Mouse (Mus musculus) midbrain, embryonic 10.5 days (tissue): Measurements from ENCODE around the gene Dmrt2. TPM values are rescaled to one million over a fixed set of nuclear protein-coding genes. Genes with fewer than 3 reads are reported as not detected.

Experiments
- DNase-seq: peaks from one replicate; pipeline ENCODE4 v3.0.0-alpha.2; 2017; ENCODE audit warnings: low spot score
- H3K27ac ChIP-seq: fragments of 300-500 bp; sonication (generic); replicated peaks from 2 replicates; pipeline ENCODE4 v1.5.1; 2016; ENCODE audit warnings: mild to moderate bottlenecking
- H3K27me3 ChIP-seq: fragments of 300-500 bp; sonication (generic); 2 replicates; pipeline ENCODE4 v1.6.1; 2016; ENCODE audit warnings: low read depth, mild to moderate bottlenecking; ENCODE audit not compliant: poor library complexity, severe bottlenecking
- H3K36me3 ChIP-seq: fragments of 300-500 bp; sonication (generic); 2 replicates; pipeline ENCODE4 v1.6.1; 2016; ENCODE audit warnings: mild to moderate bottlenecking, moderate library complexity
- H3K4me1 ChIP-seq: fragments of 300-500 bp; sonication (generic); 2 replicates; pipeline ENCODE4 v1.6.1; 2016
- H3K4me3 ChIP-seq: fragments of 300-500 bp; sonication (generic); 2 replicates; pipeline ENCODE4 v1.5.1; 2016; ENCODE audit warnings: mild to moderate bottlenecking, moderate library complexity
- H3K9me3 ChIP-seq: fragments of 300-500 bp; sonication (generic); replicated peaks from 2 replicates; pipeline ENCODE4 v1.6.1; 2016; ENCODE audit warnings: mild to moderate bottlenecking
- WGBS: fragments of 180-500 bp; shearing (Covaris S2); methylation state at CpG from one replicate; pipeline ENCODE4 v1.1.7; 2016; 5-methylcytosine and 5-hydroxymethylcytosine counted together
- polyA plus RNA-seq: library from polyadenylated mRNA; unstranded; fragments of >200 nt; fragmentation: Nextera tagmentation; extraction: Ambion mirVana; gene quantifications from 2 replicates; pipeline ENCODE4 v1.2.1, GENCODE M21; 2016

The Dmrt2 gene
- polyA plus RNA-seq, 1 experiment from 2014 or later, result 0.16 TPM

DNA sequence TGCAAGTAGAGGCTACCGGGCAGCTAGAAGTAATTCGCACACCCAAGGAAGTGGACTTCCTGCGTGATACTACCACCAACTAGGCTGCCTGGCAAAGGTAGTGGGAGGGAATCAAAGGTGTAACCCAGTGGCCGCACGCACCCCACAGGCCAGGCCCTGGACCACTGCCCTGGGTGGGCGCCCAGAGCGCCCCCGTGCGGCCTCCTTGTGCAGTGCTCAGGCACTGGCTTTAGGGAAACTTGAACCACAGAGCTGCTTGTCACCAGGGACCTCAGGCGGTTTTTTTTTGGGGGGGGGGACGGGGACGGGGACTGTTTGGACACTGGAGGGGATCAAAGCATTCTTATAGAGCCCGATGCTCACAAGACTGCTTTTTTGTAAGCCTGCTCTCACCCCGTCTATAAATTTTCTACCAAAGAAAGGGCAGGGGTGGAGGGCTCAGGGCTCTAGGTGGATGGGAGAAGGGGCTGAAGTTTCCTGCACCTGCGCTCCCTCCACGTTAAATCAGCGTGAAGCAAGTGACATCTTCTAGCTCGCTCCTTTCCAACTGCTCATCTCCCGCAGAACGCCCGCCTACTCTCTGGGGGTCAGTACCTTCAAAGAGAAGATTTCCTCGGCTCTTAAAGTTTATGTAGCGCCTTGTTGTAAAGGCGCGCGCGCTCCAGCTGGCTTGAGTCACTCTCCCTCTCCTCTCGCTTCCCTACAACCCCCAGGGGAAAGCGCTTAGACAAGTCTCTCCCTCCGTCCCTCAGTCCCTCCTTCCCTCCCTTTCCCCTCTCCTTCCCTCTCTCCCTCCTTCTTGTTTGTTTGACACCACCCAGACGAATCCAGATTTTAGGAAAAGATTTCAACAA lies 6.5 kb upstream of the Dmrt2 start:
- Histone ChIP-seq H3K4me1 (peaks cover 12% of the 10 kb centered on the region), H3K27ac (no peak overlapping the region), H3K36me3 (no peaks in the 10 kb centered on the region), H3K4me3 (peak overlapping the region; percentile 40), H3K27me3 (peaks cover 73% of the 10 kb centered on the region), H3K9me3 (no peaks in the 10 kb centered on the region)
- DNase-seq, result peak; percentile 53
- 1% methylated on average over 31 of the region's 31 CpGs for WGBS

DNA sequence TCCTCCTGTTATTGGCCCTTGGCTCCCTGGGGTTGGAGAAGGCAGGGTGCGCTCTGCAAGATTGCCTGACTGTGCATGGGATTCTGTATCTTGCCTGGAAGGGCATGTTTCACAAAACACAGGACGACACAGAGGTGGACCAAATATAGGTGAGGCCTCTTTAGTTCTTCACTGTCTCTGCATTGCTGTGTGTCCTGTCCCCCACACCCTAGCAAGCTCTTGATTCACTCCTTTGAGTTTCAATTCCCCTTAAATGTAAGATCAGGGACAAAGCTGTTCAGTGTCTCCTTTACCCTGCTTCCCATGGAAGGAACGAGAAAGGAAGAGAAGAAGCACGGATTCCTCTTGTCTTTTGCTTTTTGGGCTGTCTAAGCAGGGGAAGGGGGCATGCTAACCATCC lies 4.4 kb upstream of the Dmrt2 start:
- no peak overlapping the region for H3K4me3 ChIP-seq
- H3K4me1 ChIP-seq, result peaks cover 26% of the 10 kb centered on the region
- H3K27me3 ChIP-seq, result peaks cover 94% of the 10 kb centered on the region
- H3K9me3 ChIP-seq, result no peaks in the 10 kb centered on the region
- 14% methylated on average over 4 of the region's 4 CpGs for WGBS
- H3K36me3 ChIP-seq, result no peaks in the 10 kb centered on the region
- no peak for DNase-seq
- no peak overlapping the region for H3K27ac ChIP-seq

DNA sequence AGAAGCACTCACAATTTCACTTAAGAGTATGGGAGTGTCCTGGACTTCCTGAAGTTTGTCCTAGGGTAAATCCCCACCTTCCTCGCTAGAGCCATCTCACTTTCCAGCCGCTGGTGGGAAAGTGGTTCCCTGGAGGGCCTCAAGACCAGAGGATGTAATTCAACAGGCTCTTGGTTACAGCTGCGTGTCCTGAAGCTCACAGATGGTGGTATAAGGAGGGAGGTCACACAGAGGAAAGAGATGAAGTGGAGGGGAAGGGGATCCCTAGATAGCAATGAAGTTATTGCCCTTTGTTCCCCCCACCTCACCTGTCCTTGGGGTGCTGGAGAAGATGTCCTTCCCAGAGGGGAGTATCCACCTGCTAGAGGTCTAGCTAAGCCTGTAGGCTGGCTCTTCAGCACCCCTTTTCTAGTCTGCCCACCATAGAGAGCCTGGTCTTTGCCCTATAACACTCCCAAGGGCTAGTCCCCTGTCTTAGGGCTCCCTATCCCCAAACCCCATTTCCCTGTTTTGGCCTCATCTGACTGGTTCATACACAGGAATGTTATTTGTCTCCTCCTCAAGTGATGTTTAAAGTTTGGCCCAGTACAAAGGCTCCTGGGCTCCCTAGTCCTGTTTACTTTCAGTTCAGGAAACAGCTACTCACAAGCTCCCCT lies 2.5 kb upstream of the Dmrt2 start:
- H3K36me3 ChIP-seq, result no peaks in the 10 kb centered on the region
- no peaks in the 10 kb centered on the region for H3K9me3 ChIP-seq
- 2% methylated on average over 3 of the region's 3 CpGs for WGBS
- peaks cover 100% of the 10 kb centered on the region for H3K27me3 ChIP-seq
- no peak overlapping the region for H3K4me3 ChIP-seq
- H3K27ac ChIP-seq, result no peak overlapping the region
- H3K4me1 ChIP-seq, result peaks cover 42% of the 10 kb centered on the region
- DNase-seq, result no peak

DNA sequence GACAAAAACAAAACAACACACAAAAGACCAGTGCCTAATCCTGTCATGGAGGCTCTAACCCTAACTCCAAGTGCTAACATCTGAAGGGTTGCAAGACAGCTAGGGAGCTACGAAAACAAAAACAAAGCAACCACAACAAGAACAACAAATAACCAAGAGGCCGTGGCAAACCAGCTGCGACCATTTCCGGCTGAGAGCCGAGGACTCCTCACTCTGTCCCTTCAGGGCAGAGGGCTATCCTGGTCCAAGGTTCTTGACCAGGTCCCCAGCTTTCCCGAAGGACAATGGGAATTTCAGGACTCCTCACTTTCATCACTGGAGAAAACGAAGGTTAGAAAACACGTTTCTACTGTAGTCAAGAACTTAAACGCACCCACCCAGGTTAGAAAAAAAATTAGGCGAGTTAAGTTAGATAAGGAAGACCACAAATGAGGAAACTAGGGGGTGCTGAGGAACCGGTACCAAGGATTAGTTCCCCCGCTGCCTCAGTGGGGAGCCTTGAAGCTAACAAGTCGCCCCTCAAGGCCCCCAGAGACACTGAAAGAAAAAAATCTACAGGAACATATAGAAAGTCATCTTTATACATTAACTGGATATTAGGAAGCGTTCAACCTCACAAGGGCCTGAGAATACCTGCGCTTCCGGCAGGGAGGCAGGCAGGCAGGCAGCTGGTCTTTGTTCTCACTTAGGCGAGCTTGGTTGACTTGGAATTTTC lies 1.5 kb upstream of the Dmrt2 start:
- Histone ChIP-seq H3K27ac (no peak overlapping the region), H3K4me1 (peaks cover 39% of the 10 kb centered on the region), H3K36me3 (no peaks in the 10 kb centered on the region), H3K4me3 (no peak overlapping the region), H3K27me3 (peaks cover 100% of the 10 kb centered on the region), H3K9me3 (no peaks in the 10 kb centered on the region)
- under 1% methylated on average over 17 of the region's 17 CpGs for WGBS
- DNase-seq, result peak; percentile 37

DNA sequence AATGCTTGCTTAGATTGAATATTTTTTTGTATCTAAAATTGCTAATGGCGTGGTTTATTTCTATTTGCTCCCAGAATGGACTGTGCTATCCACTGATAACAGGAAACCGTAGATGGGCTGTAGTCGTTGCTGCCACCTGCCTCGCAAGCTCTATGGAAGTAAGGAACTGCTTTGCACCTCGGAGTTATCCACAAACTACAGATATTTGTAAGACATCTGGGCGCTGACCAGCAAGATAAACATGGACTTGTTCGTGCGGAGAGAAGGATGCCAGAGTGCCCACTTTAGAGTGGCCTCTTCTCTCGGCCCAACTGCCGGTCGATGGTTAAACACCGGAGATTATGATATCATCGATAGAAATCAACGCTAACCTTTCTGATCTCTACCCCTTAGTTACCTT lies 530 bp upstream of the Dmrt2 start:
- under 1% methylated on average over 14 of the region's 14 CpGs for WGBS
- no peak for DNase-seq
- no peaks in the 10 kb centered on the region for H3K9me3 ChIP-seq
- no peak overlapping the region for H3K27ac ChIP-seq
- peaks cover 40% of the 10 kb centered on the region for H3K4me1 ChIP-seq
- peak overlapping the region; percentile 60 for H3K4me3 ChIP-seq
- H3K27me3 ChIP-seq, result peaks cover 100% of the 10 kb centered on the region
- no peaks in the 10 kb centered on the region for H3K36me3 ChIP-seq

DNA sequence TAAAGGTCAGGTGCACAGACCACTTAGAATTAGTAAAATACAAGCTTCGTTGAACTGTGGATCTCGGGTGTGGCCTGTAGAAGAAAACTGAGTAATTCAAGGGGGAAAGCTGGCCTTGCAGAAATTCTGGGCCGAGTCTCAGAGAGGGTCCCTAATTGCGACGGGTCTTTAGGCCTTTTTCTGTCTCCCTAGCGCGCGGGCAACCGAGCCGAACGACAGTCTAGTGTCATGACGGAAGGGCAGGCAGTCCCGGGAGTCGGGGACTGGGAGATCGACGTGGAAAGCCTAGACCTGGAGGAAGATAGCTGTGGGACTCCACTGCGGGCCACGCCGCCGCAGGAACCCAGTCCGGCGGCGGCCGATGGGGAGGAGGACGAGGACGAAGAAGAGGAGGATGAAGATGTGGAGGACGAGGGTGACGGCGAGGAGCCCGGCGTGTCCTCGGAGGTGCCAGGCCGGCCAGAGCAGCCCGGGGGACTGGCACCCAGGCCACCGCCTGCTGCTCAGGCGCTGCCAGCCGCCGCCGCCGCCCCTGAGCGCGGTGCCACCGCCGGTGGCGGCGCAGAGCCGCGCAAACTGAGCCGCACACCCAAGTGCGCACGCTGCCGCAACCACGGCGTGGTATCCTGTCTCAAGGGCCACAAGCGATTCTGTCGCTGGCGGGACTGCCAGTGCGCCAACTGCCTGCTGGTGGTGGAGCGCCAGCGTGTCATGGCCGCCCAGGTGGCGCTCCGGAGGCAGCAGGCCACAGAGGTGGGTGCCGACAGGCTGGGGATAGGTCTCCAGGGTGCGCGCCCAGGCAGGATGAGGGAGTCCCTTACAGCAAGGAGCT lies 1.2 kb downstream of the Dmrt2 start:
- Histone ChIP-seq H3K4me3 (peak overlapping the region; percentile 60), H3K36me3 (no peaks in the 10 kb centered on the region), H3K9me3 (no peaks in the 10 kb centered on the region), H3K4me1 (peaks cover 42% of the 10 kb centered on the region), H3K27me3 (peaks cover 100% of the 10 kb centered on the region), H3K27ac (no peak overlapping the region)
- DNase-seq, result peak; percentile 61
- WGBS, result under 1% methylated on average over 65 of the region's 66 CpGs

DNA sequence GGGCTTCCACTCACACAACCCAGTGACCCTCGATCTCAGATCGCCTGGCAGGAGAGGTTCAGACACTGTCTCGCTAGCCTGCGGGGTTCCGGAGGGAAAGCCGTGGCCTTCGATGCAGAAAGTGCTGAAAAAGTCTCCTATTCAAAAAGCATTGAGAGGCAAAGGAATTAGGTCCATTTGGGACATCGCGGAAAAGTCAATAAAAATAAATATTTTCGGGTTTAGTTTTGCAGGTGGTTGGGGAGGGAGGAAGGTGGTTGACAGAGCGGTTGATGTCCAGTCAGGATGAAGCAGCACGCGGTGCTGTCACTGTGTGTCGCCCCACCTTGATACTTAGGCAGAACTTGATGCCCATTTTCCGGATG lies 1.8 kb downstream of the Dmrt2 start:
- no peaks in the 10 kb centered on the region for H3K9me3 ChIP-seq
- H3K27ac ChIP-seq, result no peak overlapping the region
- no peaks in the 10 kb centered on the region for H3K36me3 ChIP-seq
- WGBS, result 1% methylated on average over 15 of the region's 15 CpGs
- peaks cover 100% of the 10 kb centered on the region for H3K27me3 ChIP-seq
- peaks cover 42% of the 10 kb centered on the region for H3K4me1 ChIP-seq
- peak overlapping the region; percentile 60 for H3K4me3 ChIP-seq
- no peak for DNase-seq

DNA sequence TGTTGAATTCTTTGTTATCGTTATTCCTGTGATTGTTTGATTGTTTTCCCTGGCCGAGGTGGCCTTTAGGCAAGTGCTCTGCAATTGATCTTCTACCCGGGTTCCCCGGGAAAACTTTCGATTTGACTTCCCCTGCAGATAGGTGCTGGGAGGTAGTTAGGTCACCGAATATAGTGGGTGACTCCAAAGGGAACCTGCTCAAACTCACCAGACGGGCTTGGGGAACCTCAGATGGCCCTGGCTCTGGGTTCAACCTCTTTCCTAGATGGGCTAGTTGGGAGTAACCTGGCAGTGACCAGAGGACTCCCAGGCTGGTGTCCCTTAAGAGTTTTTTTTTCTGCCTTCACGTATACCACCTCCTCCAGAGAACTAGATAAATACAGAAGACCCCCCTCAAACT lies 2.5 kb downstream of the Dmrt2 start:
- no peak for DNase-seq
- H3K36me3 ChIP-seq, result no peaks in the 10 kb centered on the region
- H3K4me1 ChIP-seq, result peaks cover 42% of the 10 kb centered on the region
- H3K27me3 ChIP-seq, result peaks cover 100% of the 10 kb centered on the region
- H3K9me3 ChIP-seq, result no peaks in the 10 kb centered on the region
- H3K27ac ChIP-seq, result no peak overlapping the region
- H3K4me3 ChIP-seq, result no peak overlapping the region
- WGBS, result 3% methylated on average over 8 of the region's 8 CpGs

DNA sequence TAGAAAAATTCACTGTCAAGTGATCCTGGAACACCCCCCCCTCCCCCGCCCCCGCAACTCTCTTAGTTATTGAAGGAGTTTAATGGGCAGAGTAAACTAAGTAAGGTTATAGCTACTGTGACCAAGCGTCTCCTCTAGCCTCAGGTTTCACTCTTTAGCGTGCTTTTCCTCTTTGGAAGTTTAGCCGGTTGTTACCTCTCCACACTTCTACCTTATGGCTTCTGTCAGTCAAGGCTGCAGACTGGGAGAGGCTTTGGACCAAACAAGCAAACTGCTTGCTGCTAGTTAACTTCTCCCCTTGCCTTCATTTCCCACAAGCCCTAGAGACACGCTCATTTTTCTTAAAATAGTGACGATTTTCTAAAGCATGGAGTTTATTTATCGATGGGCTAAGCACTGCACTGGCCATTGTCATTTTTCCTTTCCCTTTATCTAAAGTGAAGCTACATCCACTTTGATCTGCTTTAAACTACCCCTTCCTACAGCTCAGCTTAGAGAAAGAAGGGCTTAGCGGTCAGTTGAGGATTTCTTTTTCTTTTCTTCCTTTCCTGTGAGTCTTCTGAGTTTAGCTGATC lies 3.7 kb downstream of the Dmrt2 start:
- no peaks in the 10 kb centered on the region for H3K36me3 ChIP-seq
- H3K27ac ChIP-seq, result no peak overlapping the region
- H3K9me3 ChIP-seq, result no peaks in the 10 kb centered on the region
- no peak for DNase-seq
- H3K27me3 ChIP-seq, result peaks cover 100% of the 10 kb centered on the region
- H3K4me3 ChIP-seq, result no peak overlapping the region
- WGBS, result 7% methylated on average over 9 of the region's 9 CpGs
- H3K4me1 ChIP-seq, result peaks cover 42% of the 10 kb centered on the region

DNA sequence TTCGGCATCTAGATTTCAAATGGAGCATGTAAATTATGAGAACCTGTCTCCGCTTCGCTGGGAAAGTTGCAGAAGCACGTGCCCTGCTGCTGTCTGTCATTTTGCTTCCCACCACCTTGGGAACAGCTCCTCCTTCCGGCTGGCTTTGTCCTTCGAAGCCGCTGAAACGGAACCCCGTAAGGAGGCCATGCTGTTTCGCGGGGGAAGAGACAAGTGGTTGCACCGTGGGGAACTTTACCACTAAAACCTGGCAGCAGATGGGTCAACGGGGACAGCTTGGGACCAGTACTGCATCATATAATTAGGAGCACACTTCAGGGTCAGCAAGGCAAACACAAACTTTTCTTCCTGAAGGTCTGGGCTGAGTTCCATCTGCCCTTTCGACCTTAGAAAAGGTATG lies 26.6 kb downstream of the Dmrt2 start:
- Histone ChIP-seq H3K4me3 (no peak overlapping the region), H3K27me3 (no peaks in the 10 kb centered on the region), H3K4me1 (no peaks in the 10 kb centered on the region), H3K36me3 (no peaks in the 10 kb centered on the region), H3K9me3 (no peaks in the 10 kb centered on the region), H3K27ac (no peak overlapping the region)
- DNase-seq, result no peak
- 80% methylated on average over 14 of the region's 14 CpGs for WGBS

DNA sequence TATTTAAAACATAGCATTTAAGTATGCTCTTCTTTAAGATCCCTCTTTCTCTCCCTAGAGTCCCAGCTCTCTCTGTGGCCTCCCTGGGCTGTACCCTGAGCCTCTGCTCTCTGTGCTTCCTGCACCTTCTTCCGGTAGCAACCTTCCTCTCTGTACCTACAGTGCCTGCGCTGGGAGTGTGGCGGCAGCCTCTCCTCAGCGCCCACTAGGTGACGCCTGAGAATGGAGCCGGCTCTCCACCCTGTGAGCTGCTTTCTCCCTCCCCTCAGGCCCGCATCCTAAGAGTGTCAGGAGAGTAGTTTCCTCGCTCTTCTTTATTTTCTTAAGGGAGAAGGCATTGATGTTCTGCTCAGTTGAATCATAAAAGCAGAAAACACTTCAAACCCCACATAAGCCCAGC lies 41.2 kb downstream of the Dmrt2 start:
- H3K36me3 ChIP-seq, result no peaks in the 10 kb centered on the region

DNA sequence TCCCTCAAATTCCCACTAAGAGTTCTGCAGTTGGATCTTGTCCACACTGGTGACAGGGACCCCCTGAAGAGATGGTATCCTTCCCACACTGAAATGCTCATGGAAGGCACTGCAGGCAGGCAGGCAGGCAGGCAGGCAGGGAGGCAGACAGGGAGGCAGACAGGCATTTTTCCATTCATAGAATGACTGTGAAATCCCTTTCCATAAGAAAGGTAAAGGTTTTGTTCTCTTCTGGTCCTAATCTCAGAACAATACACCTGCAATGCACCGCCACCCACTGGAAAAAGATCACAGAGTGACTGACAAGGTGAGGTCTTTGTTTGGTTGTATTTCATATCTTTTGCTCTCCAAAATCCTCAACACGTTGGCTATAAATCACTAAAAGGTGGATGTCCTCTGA lies 42.7 kb downstream of the Dmrt2 start:
- Histone ChIP-seq H3K9me3 (no peaks in the 10 kb centered on the region), H3K4me1 (peaks cover 3% of the 10 kb centered on the region; the same call in 1 of the 2 replicates), H3K27ac (no peak overlapping the region), H3K4me3 (no peak overlapping the region), H3K36me3 (no peaks in the 10 kb centered on the region), H3K27me3 (no peaks in the 10 kb centered on the region)
- DNase-seq, result no peak
- 56% methylated on average over 2 of the region's 2 CpGs for WGBS

More for the DNA sequence above, 41.2 kb downstream of the Dmrt2 start:
- DNase-seq, result peak; percentile 33
- H3K4me3 ChIP-seq, result no peak overlapping the region
- WGBS, result 10% methylated on average over 8 of the region's 8 CpGs
- no peaks in the 10 kb centered on the region for H3K9me3 ChIP-seq
- H3K4me1 ChIP-seq, result peaks cover 3% of the 10 kb centered on the region; the same call in 1 of the 2 replicates
- no peak overlapping the region for H3K27ac ChIP-seq
- H3K27me3 ChIP-seq, result no peaks in the 10 kb centered on the region
